Mouse (Mus musculus) granulocyte monocyte progenitor cell, adult 5-6 weeks (primary cell): Measurements from ENCODE around the gene Tjap1. TPM values are rescaled to one million over a fixed set of nuclear protein-coding genes. Genes with fewer than 3 reads are reported as not detected.

Source experiments
- ATAC-seq: replicated peaks from 2 replicates; pipeline ENCODE4 v1.8.0; 2016; ENCODE audit warnings: mild to moderate bottlenecking, moderate TSS enrichment, inconsistent platforms; ENCODE audit not compliant: poor library complexity, severe bottlenecking
- total RNA-seq, 2 experiments: library from RNA; stranded (forward) in 1 of 2; stranded (reverse) in 1 of 2; fragments of 200-712, 200-1000 nt in 1 of 2; fragments of >200 nt in 1 of 2; fragmentation: Nextera tagmentation in 1 of 2; gene quantifications; 2 replicates each; pipeline ENCODE4 v1.2.3; 2014 to 2017

Gene Tjap1
- total RNA-seq (2014; fragmentation: Nextera tagmentation): 19.4 and 37.8 TPM in 2 replicates
- 3.5 and 15.6 TPM in 2 replicates for total RNA-seq (2017)

GRCm38 (mm10) chr17:46282483-46283123 lies at the start of gene Tjap1:
Gene Tjap1 (minus strand): TSS chr17:46283026.
- peak; percentile 90 for ATAC-seq

GRCm38 (mm10) chr17:46328723-46329122 lies 45.9 kb upstream of the Tjap1 start:
- no peak for ATAC-seq

- peak; percentile 97 for ATAC-seq
Measured at GRCm38 (mm10) chr17:46327906-46328534, 45.2 kb upstream of the Tjap1 start, which contains the start of gene Abcc10. Gene Abcc10 (minus strand): TSS chr17:46328352.

- ATAC-seq: no peak
Measured at GRCm38 (mm10) chr17:46327413-46327905, 44.6 kb upstream of the Tjap1 start.

GRCm38 (mm10) chr17:46322046-46322823 lies 39.4 kb upstream of the Tjap1 start:
- no peak for ATAC-seq

GRCm38 (mm10) chr17:46320492-46320891 lies 37.7 kb upstream of the Tjap1 start:
- ATAC-seq: no peak

GRCm38 (mm10) chr17:46315813-46316212 lies 33.0 kb upstream of the Tjap1 start:
- no peak for ATAC-seq

- ATAC-seq: no peak
Measured at GRCm38 (mm10) chr17:46313135-46313715, 30.4 kb upstream of the Tjap1 start.

GRCm38 (mm10) chr17:46310515-46310914 lies 27.7 kb upstream of the Tjap1 start:
- no peak for ATAC-seq

GRCm38 (mm10) chr17:46309835-46310234 lies 27.0 kb upstream of the Tjap1 start:
- ATAC-seq: no peak

- no peak for ATAC-seq
Measured at GRCm38 (mm10) chr17:46306956-46307355, 24.1 kb upstream of the Tjap1 start.

- no peak for ATAC-seq
Measured at GRCm38 (mm10) chr17:46304184-46304583, 21.4 kb upstream of the Tjap1 start.

GRCm38 (mm10) chr17:46301892-46302291 lies 19.1 kb upstream of the Tjap1 start:
- peak; percentile 56 for ATAC-seq

GRCm38 (mm10) chr17:46298220-46298913 lies 15.5 kb upstream of the Tjap1 start:
- ATAC-seq: peak; percentile 83

GRCm38 (mm10) chr17:46297364-46298219 lies 14.8 kb upstream of the Tjap1 start, which contains the start of gene Dlk2:
Gene Dlk2 (plus strand): TSS chr17:46297421.
- ATAC-seq: 0 out of 2 replicates have a peak, but pooled peaks have one; percentile 12

- no peak for ATAC-seq
Measured at GRCm38 (mm10) chr17:46297028-46297363, 14.2 kb upstream of the Tjap1 start.

- 0 out of 2 replicates have a peak, but pooled peaks have one; percentile 9 for ATAC-seq
Measured at GRCm38 (mm10) chr17:46296601-46297000, 13.8 kb upstream of the Tjap1 start.

GRCm38 (mm10) chr17:46287678-46288095 lies 4.9 kb upstream of the Tjap1 start:
- ATAC-seq: peak; percentile 59

GRCm38 (mm10) chr17:46285407-46285806 lies 2.6 kb upstream of the Tjap1 start:
- ATAC-seq: no peak
